Mouse (Mus musculus) hindbrain, embryonic 13.5 days (tissue): Measurements from ENCODE around the gene Slc4a1ap. TPM values are rescaled to one million over a fixed set of nuclear protein-coding genes. Genes with fewer than 3 reads are reported as not detected.
"Not testable (repeated sequence)": the region's sequence is repeated elsewhere in the genome, so short reads cannot be mapped to it uniquely, and the experiment has no call there.

ENCODE experiments used
- ATAC-seq: fragments of 200-750 bp; cut with Nextera tagmentation; 2 replicates; pipeline ENCODE4 v1.8.0; 2017; ENCODE audit warnings: moderate TSS enrichment; ENCODE audit not compliant: low FRiP score
- H3K27ac ChIP-seq: fragments of 300-500 bp; sonication (generic); 2 replicates; pipeline ENCODE4 v1.5.1; 2015; ENCODE audit warnings: inconsistent platforms, mild to moderate bottlenecking, moderate library complexity
- H3K27me3 ChIP-seq: fragments of 300-500 bp; sonication (generic); 2 replicates; pipeline ENCODE4 v1.6.1; 2015; ENCODE audit warnings: mild to moderate bottlenecking, inconsistent platforms
- H3K36me3 ChIP-seq: fragments of 300-500 bp; sonication (generic); 2 replicates; pipeline ENCODE4 v1.6.1; 2015; ENCODE audit warnings: mild to moderate bottlenecking, inconsistent platforms
- H3K4me1 ChIP-seq: fragments of 300-500 bp; sonication (generic); replicated peaks from 2 replicates; pipeline ENCODE4 v1.6.1; 2015; ENCODE audit warnings: inconsistent platforms
- H3K4me2 ChIP-seq: fragments of 300-500 bp; sonication (generic); 2 replicates; pipeline ENCODE4 v1.6.1; 2015; ENCODE audit warnings: inconsistent platforms, mild to moderate bottlenecking, moderate library complexity
- H3K4me3 ChIP-seq: fragments of 300-500 bp; sonication (generic); 2 replicates; pipeline ENCODE4 v1.5.1; 2015; ENCODE audit warnings: mild to moderate bottlenecking, inconsistent platforms
- H3K9ac ChIP-seq: fragments of 300-500 bp; sonication (generic); 2 replicates; pipeline ENCODE4 v1.6.1; 2015; ENCODE audit warnings: mild to moderate bottlenecking, inconsistent platforms
- H3K9me3 ChIP-seq: fragments of 300-500 bp; sonication (generic); 2 replicates; pipeline ENCODE4 v1.6.1; 2016; ENCODE audit warnings: inconsistent platforms
- WGBS: fragments of 180-500 bp; shearing (Covaris S2); methylation state at CpG from one replicate; pipeline ENCODE4 v1.1.7; 2015; 5-methylcytosine and 5-hydroxymethylcytosine counted together
- polyA plus RNA-seq: library from polyadenylated mRNA; unstranded; fragments of >200 nt; fragmentation: Nextera tagmentation; extraction: Ambion mirVana; gene quantifications from 2 replicates; pipeline ENCODE4 v1.2.1, GENCODE M21; 2015

Slc4a1ap gene
- polyA plus RNA-seq, 1 experiment from 2014 or later: 35.6 TPM

GRCm38 (mm10) chr5:31527707-31528106, 912 bp downstream of the Slc4a1ap start, which contains the start of gene Supt7l:
TSS of gene Supt7l (minus strand) at chr5:31527807.
- WGBS: 82% methylated on average over 11 of the region's 11 CpGs
- H3K9me3 ChIP-seq, H3K27me3 ChIP-seq, ATAC-seq: not testable (repeated sequence)
- Histone ChIP-seq H3K27ac (peak within 1 kb of the TSS; percentile 89), H3K4me1 (peaks cover 27% of the 10 kb centered on the region), H3K4me2 (peak within 1 kb of the TSS; percentile 100), H3K4me3 (peak within 1 kb of the TSS; percentile 70), H3K36me3 (peaks cover 44% of the 10 kb centered on the region), H3K9ac (peak within 1 kb of the TSS; percentile 81)

GRCm38 (mm10) chr5:31528560-31528959, 1.8 kb downstream of the Slc4a1ap start:
- Histone ChIP-seq H3K27ac (no peak overlapping the region), H3K9ac (no peak overlapping the region), H3K4me1 (peaks cover 27% of the 10 kb centered on the region), H3K4me3 (no peak overlapping the region), H3K36me3 (peaks cover 46% of the 10 kb centered on the region), H3K27me3 (no peaks in the 10 kb centered on the region), H3K4me2 (peak overlapping the region; percentile 100; the same call in 1 of the 2 replicates), H3K9me3 (no peaks in the 10 kb centered on the region)
- no peak for ATAC-seq
- 66% methylated on average over 2 of the region's 2 CpGs for WGBS

- 95% methylated on average over 2 of the region's 2 CpGs for WGBS
- H3K9me3 ChIP-seq: no peaks in the 10 kb centered on the region
- H3K4me1 ChIP-seq: no peaks in the 10 kb centered on the region
- no peak overlapping the region for H3K4me3 ChIP-seq
- H3K4me2 ChIP-seq: no peak overlapping the region
- no peak for ATAC-seq
- H3K36me3 ChIP-seq: peaks cover 87% of the 10 kb centered on the region
- no peak overlapping the region for H3K27ac ChIP-seq
- no peaks in the 10 kb centered on the region for H3K27me3 ChIP-seq
- no peak overlapping the region for H3K9ac ChIP-seq
These were observed 8.4 kb downstream of the Slc4a1ap start for GRCm38 (mm10) chr5:31535228-31535627.

GRCm38 (mm10) chr5:31559401-31559800, 32.6 kb downstream of the Slc4a1ap start:
- Histone ChIP-seq H3K4me1 (no peaks in the 10 kb centered on the region), H3K9me3 (no peaks in the 10 kb centered on the region), H3K36me3 (peaks cover 55% of the 10 kb centered on the region), H3K4me2 (no peak overlapping the region), H3K9ac (no peak overlapping the region), H3K4me3 (no peak overlapping the region), H3K27me3 (no peaks in the 10 kb centered on the region), H3K27ac (no peak overlapping the region)
- 37% methylated on average over 1 of the region's 1 CpGs for WGBS
- ATAC-seq: no peak

GRCm38 (mm10) chr5:31560352-31560751, 33.6 kb downstream of the Slc4a1ap start:
- Histone ChIP-seq H3K27ac (no peak overlapping the region), H3K9ac (no peak overlapping the region), H3K4me2 (no peak overlapping the region), H3K27me3 (no peaks in the 10 kb centered on the region), H3K9me3 (no peaks in the 10 kb centered on the region), H3K4me1 (no peaks in the 10 kb centered on the region), H3K4me3 (no peak overlapping the region), H3K36me3 (peaks cover 47% of the 10 kb centered on the region)
- WGBS: 100% methylated on average over 2 of the region's 2 CpGs
- ATAC-seq: no peak

- no peak overlapping the region for H3K9ac ChIP-seq
- no peaks in the 10 kb centered on the region for H3K27me3 ChIP-seq
- no peak for ATAC-seq
- no peaks in the 10 kb centered on the region for H3K4me1 ChIP-seq
- peaks cover 34% of the 10 kb centered on the region for H3K36me3 ChIP-seq
- no peak overlapping the region for H3K4me2 ChIP-seq
- no peaks in the 10 kb centered on the region for H3K9me3 ChIP-seq
- 86% methylated on average over 7 of the region's 7 CpGs for WGBS
- no peak overlapping the region for H3K4me3 ChIP-seq
- no peak overlapping the region for H3K27ac ChIP-seq
These were observed 35.4 kb downstream of the Slc4a1ap start for GRCm38 (mm10) chr5:31562036-31562666.

- peaks cover 26% of the 10 kb centered on the region for H3K36me3 ChIP-seq
- no peak overlapping the region for H3K4me2 ChIP-seq
- H3K9ac ChIP-seq: no peak overlapping the region
- no peaks in the 10 kb centered on the region for H3K9me3 ChIP-seq
- 10% methylated on average over 6 of the region's 6 CpGs for WGBS
- H3K4me1 ChIP-seq: no peaks in the 10 kb centered on the region
- no peak for ATAC-seq
- H3K27me3 ChIP-seq: no peaks in the 10 kb centered on the region
- H3K27ac ChIP-seq: no peak overlapping the region
- no peak overlapping the region for H3K4me3 ChIP-seq
These were observed 36.7 kb downstream of the Slc4a1ap start for GRCm38 (mm10) chr5:31563496-31563895.

GRCm38 (mm10) chr5:31563905-31564304, 37.1 kb downstream of the Slc4a1ap start:
- ATAC-seq: no peak
- 53% methylated on average over 7 of the region's 7 CpGs for WGBS
- no peaks in the 10 kb centered on the region for H3K9me3 ChIP-seq
- no peak overlapping the region for H3K9ac ChIP-seq
- no peak overlapping the region for H3K4me3 ChIP-seq
- H3K4me2 ChIP-seq: no peak overlapping the region
- H3K36me3 ChIP-seq: peaks cover 25% of the 10 kb centered on the region
- H3K4me1 ChIP-seq: no peaks in the 10 kb centered on the region
- no peak overlapping the region for H3K27ac ChIP-seq
- H3K27me3 ChIP-seq: no peaks in the 10 kb centered on the region

GRCm38 (mm10) chr5:31564976-31565375, 38.2 kb downstream of the Slc4a1ap start:
- 92% methylated on average over 4 of the region's 4 CpGs for WGBS
- Histone ChIP-seq H3K36me3 (peaks cover 19% of the 10 kb centered on the region), H3K9me3 (no peaks in the 10 kb centered on the region), H3K4me2 (no peak overlapping the region), H3K4me1 (no peaks in the 10 kb centered on the region), H3K27me3 (no peaks in the 10 kb centered on the region), H3K27ac (no peak overlapping the region), H3K9ac (no peak overlapping the region), H3K4me3 (no peak overlapping the region)
- no peak for ATAC-seq

- H3K4me2 ChIP-seq: no peak overlapping the region
- H3K4me1 ChIP-seq: peaks cover 4% of the 10 kb centered on the region; the same call in 1 of the 2 replicates
- ATAC-seq: no peak
- H3K9me3 ChIP-seq: no peaks in the 10 kb centered on the region
- H3K27ac ChIP-seq: no peak overlapping the region
- H3K4me3 ChIP-seq: no peak overlapping the region
- WGBS: 82% methylated on average over 7 of the region's 7 CpGs
- H3K36me3 ChIP-seq: peaks cover 12% of the 10 kb centered on the region
- H3K9ac ChIP-seq: no peak overlapping the region
- H3K27me3 ChIP-seq: no peaks in the 10 kb centered on the region
These were observed 39.2 kb downstream of the Slc4a1ap start for GRCm38 (mm10) chr5:31566026-31566425.

GRCm38 (mm10) chr5:31566457-31566856, 39.7 kb downstream of the Slc4a1ap start:
- Histone ChIP-seq H3K9me3 (no peaks in the 10 kb centered on the region), H3K36me3 (peaks cover 11% of the 10 kb centered on the region), H3K4me1 (peaks cover 7% of the 10 kb centered on the region; the same call in 1 of the 2 replicates), H3K27ac (no peak overlapping the region), H3K4me3 (no peak overlapping the region), H3K9ac (peak overlapping the region; percentile 13; the same call in 1 of the 2 replicates), H3K4me2 (no peak overlapping the region), H3K27me3 (no peaks in the 10 kb centered on the region)
- 39% methylated on average over 3 of the region's 3 CpGs for WGBS
- ATAC-seq: no peak

- H3K9ac ChIP-seq: no peak overlapping the region
- H3K4me2 ChIP-seq: no peak overlapping the region
- peaks cover 4% of the 10 kb centered on the region; the same call in 1 of the 2 replicates for H3K36me3 ChIP-seq
- no peak overlapping the region for H3K4me3 ChIP-seq
- no peak overlapping the region for H3K27ac ChIP-seq
- H3K9me3 ChIP-seq: no peaks in the 10 kb centered on the region
- H3K4me1 ChIP-seq: peaks cover 7% of the 10 kb centered on the region; the same call in 1 of the 2 replicates
- 87% methylated on average over 5 of the region's 5 CpGs for WGBS
- ATAC-seq: no peak
- no peaks in the 10 kb centered on the region for H3K27me3 ChIP-seq
These were observed 41.3 kb downstream of the Slc4a1ap start for GRCm38 (mm10) chr5:31567951-31568657.
